In the genomic region with DNA sequence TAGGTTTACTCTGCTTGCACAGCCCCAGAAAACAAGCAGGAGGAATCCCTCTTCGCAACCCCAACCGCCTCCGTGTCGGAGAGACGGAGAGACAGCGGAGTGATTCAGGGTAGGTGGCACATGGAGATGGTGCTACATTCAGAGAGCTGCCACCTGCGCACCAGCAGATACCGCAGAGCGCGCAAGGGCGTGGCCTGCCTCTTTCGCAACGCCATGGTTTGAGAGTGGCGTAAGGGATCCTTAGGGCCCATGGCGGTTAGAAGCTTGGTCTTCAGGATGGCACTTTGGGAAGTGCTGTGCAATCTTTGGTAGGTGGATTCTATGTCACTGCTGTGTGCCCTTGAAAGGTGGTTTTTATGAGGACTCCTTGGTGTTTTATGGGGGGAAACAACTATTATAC, we compare ENCODE assay signal across 22 mouse cellular contexts.
"Had no signal": no experiment of that assay in that cellular context is flagged by ENCODE, and none has a peak within 500 bp of the region (broad histone marks: within the 10 kb centered on the region; RNA-seq: fewer than 3 reads in every experiment).

No protein-coding gene starts in this region.

- DNase-seq: kidney, postnatal 14 days; kidney, postnatal 4 days; liver; lung, adult 18-20 months; lung, postnatal 10 days; lung, postnatal 36 days; right cerebral cortex, adult 18-20 months; right cerebral cortex, postnatal 14 days; right cerebral cortex, postnatal 4 days; thymus, adult 2 months; thymus, postnatal 14 days; thymus, postnatal 4 days had no signal

- ATAC-seq: liver, embryonic 12.5 days; midbrain, embryonic 15.5 days had no signal

- H3K9ac ChIP-seq: limb, embryonic 13.5 days; liver, embryonic 12.5 days; liver, embryonic 15.5 days; lung, embryonic 15.5 days; midbrain, embryonic 12.5 days; midbrain, embryonic 15.5 days; neural tube, embryonic 12.5 days; neural tube, embryonic 15.5 days had no signal

- H3K36me3 ChIP-seq: limb, embryonic 10.5 days; limb, embryonic 13.5 days; liver, embryonic 12.5 days; liver, embryonic 15.5 days; lung, embryonic 15.5 days; midbrain, embryonic 12.5 days; midbrain, embryonic 15.5 days; neural tube, embryonic 12.5 days; neural tube, embryonic 15.5 days had no signal

- H3K27me3 ChIP-seq: limb, embryonic 13.5 days; liver, embryonic 12.5 days; liver, embryonic 15.5 days; lung, embryonic 15.5 days; midbrain, embryonic 12.5 days; midbrain, embryonic 15.5 days; neural tube, embryonic 12.5 days; neural tube, embryonic 15.5 days had no signal

- H3K4me1 ChIP-seq: limb, embryonic 10.5 days; limb, embryonic 13.5 days; liver, embryonic 12.5 days; liver, embryonic 15.5 days; lung, embryonic 15.5 days; midbrain, embryonic 12.5 days; midbrain, embryonic 15.5 days; neural tube, embryonic 12.5 days; neural tube, embryonic 15.5 days had no signal

- H3K9me3 ChIP-seq: limb, embryonic 10.5 days; limb, embryonic 13.5 days; liver, embryonic 12.5 days; liver, embryonic 15.5 days; lung, embryonic 15.5 days; midbrain, embryonic 12.5 days; midbrain, embryonic 15.5 days; neural tube, embryonic 12.5 days; neural tube, embryonic 15.5 days had no signal

- H3K27ac ChIP-seq: limb, embryonic 10.5 days; limb, embryonic 13.5 days; liver, embryonic 12.5 days; liver, embryonic 15.5 days; lung, embryonic 15.5 days; midbrain, embryonic 12.5 days; midbrain, embryonic 15.5 days; neural tube, embryonic 12.5 days; neural tube, embryonic 15.5 days; stomach, postnatal 0 days had no signal

- H3K4me3 ChIP-seq: limb, embryonic 10.5 days; limb, embryonic 13.5 days; liver, embryonic 12.5 days; liver, embryonic 15.5 days; lung, embryonic 15.5 days; midbrain, embryonic 12.5 days; midbrain, embryonic 15.5 days; neural tube, embryonic 12.5 days; neural tube, embryonic 15.5 days had no signal
